Mouse (Mus musculus): ENCODE results near the gene Dxo. TPM values are rescaled to one million over a fixed set of nuclear protein-coding genes. Genes with fewer than 3 reads are reported as not detected.
"Not testable (repeated sequence)": the region's sequence is repeated elsewhere in the genome, so short reads cannot be mapped to it uniquely, and the experiment has no call there.

Dxo gene
- polyA plus RNA-seq, 1 experiment from 2014 or later, result 73.2 TPM

GRCm38 (mm10) chr17:34800781-34801305 lies 36.0 kb upstream of the Dxo start:
- 93% methylated on average over 16 of the region's 16 CpGs for WGBS
- not testable (repeated sequence) for H3K4me2 ChIP-seq (ENCODE audit: low read length); H3K4me3 ChIP-seq (ENCODE audit: low read depth, low read length); H3K4me1 ChIP-seq (ENCODE audit: control insufficient read depth, insufficient read depth, low read length); H3K9me3 ChIP-seq (replicated peaks; ENCODE audit: control insufficient read depth, low read length, poor library complexity, severe bottlenecking); H3K27me3 ChIP-seq (ENCODE audit: control insufficient read depth, insufficient read depth, low read depth, low read length); ATAC-seq; H3K36me3 ChIP-seq (ENCODE audit: control insufficient read depth, insufficient read depth, low read length); H3K27ac ChIP-seq (ENCODE audit: low read length); H3K9ac ChIP-seq (ENCODE audit: low read depth, low read length)

GRCm38 (mm10) chr17:34802756-34803155 lies 34.1 kb upstream of the Dxo start:
- H3K36me3 ChIP-seq (ENCODE audit: control insufficient read depth, insufficient read depth, low read length); H3K27ac ChIP-seq (ENCODE audit: low read length); H3K4me1 ChIP-seq (ENCODE audit: control insufficient read depth, insufficient read depth, low read length); ATAC-seq; H3K4me3 ChIP-seq (ENCODE audit: low read depth, low read length); H3K27me3 ChIP-seq (ENCODE audit: control insufficient read depth, insufficient read depth, low read depth, low read length); H3K9me3 ChIP-seq (replicated peaks; ENCODE audit: control insufficient read depth, low read length, poor library complexity, severe bottlenecking); H3K9ac ChIP-seq (ENCODE audit: low read depth, low read length); H3K4me2 ChIP-seq (ENCODE audit: low read length): not testable (repeated sequence)
- WGBS, result 92% methylated on average over 9 of the region's 9 CpGs

- 98% methylated on average over 6 of the region's 6 CpGs for WGBS
- H3K9me3 ChIP-seq (replicated peaks; ENCODE audit: control insufficient read depth, low read length, poor library complexity, severe bottlenecking); H3K27me3 ChIP-seq (ENCODE audit: control insufficient read depth, insufficient read depth, low read depth, low read length); ATAC-seq; H3K36me3 ChIP-seq (ENCODE audit: control insufficient read depth, insufficient read depth, low read length); H3K4me3 ChIP-seq (ENCODE audit: low read depth, low read length); H3K4me2 ChIP-seq (ENCODE audit: low read length); H3K27ac ChIP-seq (ENCODE audit: low read length); H3K9ac ChIP-seq (ENCODE audit: low read depth, low read length); H3K4me1 ChIP-seq (ENCODE audit: control insufficient read depth, insufficient read depth, low read length): not testable (repeated sequence)
These were observed 33.5 kb upstream of the Dxo start for GRCm38 (mm10) chr17:34803367-34803766.

- H3K9ac ChIP-seq (ENCODE audit: low read depth, low read length); H3K4me2 ChIP-seq (ENCODE audit: low read length); H3K4me3 ChIP-seq (ENCODE audit: low read depth, low read length); H3K36me3 ChIP-seq (ENCODE audit: control insufficient read depth, insufficient read depth, low read length); ATAC-seq; H3K27me3 ChIP-seq (ENCODE audit: control insufficient read depth, insufficient read depth, low read depth, low read length); H3K9me3 ChIP-seq (replicated peaks; ENCODE audit: control insufficient read depth, low read length, poor library complexity, severe bottlenecking); H3K4me1 ChIP-seq (ENCODE audit: control insufficient read depth, insufficient read depth, low read length); H3K27ac ChIP-seq (ENCODE audit: low read length): not testable (repeated sequence)
- 81% methylated on average over 3 of the region's 6 CpGs for WGBS
These were observed 32.5 kb upstream of the Dxo start, which contains the start of gene Cyp21a1 for GRCm38 (mm10) chr17:34804301-34804700. TSS of gene Cyp21a1 (minus strand) at chr17:34804561.

GRCm38 (mm10) chr17:34804871-34805562 lies 31.8 kb upstream of the Dxo start:
- H3K9me3 ChIP-seq (replicated peaks; ENCODE audit: control insufficient read depth, low read length, poor library complexity, severe bottlenecking), result no peaks in the 10 kb centered on the region
- WGBS, result 76% methylated on average over 6 of the region's 6 CpGs
- no peak for ATAC-seq
- no peaks in the 10 kb centered on the region for H3K27me3 ChIP-seq (ENCODE audit: control insufficient read depth, insufficient read depth, low read depth, low read length)
- H3K36me3 ChIP-seq (ENCODE audit: control insufficient read depth, insufficient read depth, low read length), result no peaks in the 10 kb centered on the region
- H3K4me2 ChIP-seq (ENCODE audit: low read length), result no peak overlapping the region
- H3K4me3 ChIP-seq (ENCODE audit: low read depth, low read length), result no peak overlapping the region
- H3K9ac ChIP-seq (ENCODE audit: low read depth, low read length), result no peak overlapping the region
- no peak overlapping the region for H3K27ac ChIP-seq (ENCODE audit: low read length)
- H3K4me1 ChIP-seq (ENCODE audit: control insufficient read depth, insufficient read depth, low read length), result no peaks in the 10 kb centered on the region

- Histone ChIP-seq H3K9me3 (replicated peaks; ENCODE audit: control insufficient read depth, low read length, poor library complexity, severe bottlenecking) (no peaks in the 10 kb centered on the region), H3K27me3 (ENCODE audit: control insufficient read depth, insufficient read depth, low read depth, low read length) (no peaks in the 10 kb centered on the region), H3K36me3 (ENCODE audit: control insufficient read depth, insufficient read depth, low read length) (no peaks in the 10 kb centered on the region), H3K4me3 (ENCODE audit: low read depth, low read length) (no peak overlapping the region), H3K27ac (ENCODE audit: low read length) (no peak overlapping the region), H3K9ac (ENCODE audit: low read depth, low read length) (no peak overlapping the region), H3K4me2 (ENCODE audit: low read length) (no peak overlapping the region), H3K4me1 (ENCODE audit: control insufficient read depth, insufficient read depth, low read length) (no peaks in the 10 kb centered on the region)
- ATAC-seq, result no peak
- 66% methylated on average over 3 of the region's 3 CpGs for WGBS
These were observed 29.6 kb upstream of the Dxo start for GRCm38 (mm10) chr17:34807176-34807575.

GRCm38 (mm10) chr17:34808599-34809205 lies 28.1 kb upstream of the Dxo start:
- no peak for ATAC-seq
- no peaks in the 10 kb centered on the region for H3K27me3 ChIP-seq (ENCODE audit: control insufficient read depth, insufficient read depth, low read depth, low read length)
- H3K4me3 ChIP-seq (ENCODE audit: low read depth, low read length), result no peak overlapping the region
- H3K9me3 ChIP-seq (replicated peaks; ENCODE audit: control insufficient read depth, low read length, poor library complexity, severe bottlenecking), result no peaks in the 10 kb centered on the region
- WGBS, result 84% methylated on average over 6 of the region's 6 CpGs
- H3K4me2 ChIP-seq (ENCODE audit: low read length), result no peak overlapping the region
- H3K27ac ChIP-seq (ENCODE audit: low read length), result no peak overlapping the region
- H3K9ac ChIP-seq (ENCODE audit: low read depth, low read length), result no peak overlapping the region
- no peaks in the 10 kb centered on the region for H3K36me3 ChIP-seq (ENCODE audit: control insufficient read depth, insufficient read depth, low read length)
- H3K4me1 ChIP-seq (ENCODE audit: control insufficient read depth, insufficient read depth, low read length), result no peaks in the 10 kb centered on the region

GRCm38 (mm10) chr17:34810411-34810810 lies 26.4 kb upstream of the Dxo start:
- H3K4me1 ChIP-seq (ENCODE audit: control insufficient read depth, insufficient read depth, low read length); H3K36me3 ChIP-seq (ENCODE audit: control insufficient read depth, insufficient read depth, low read length); H3K4me3 ChIP-seq (ENCODE audit: low read depth, low read length); H3K9me3 ChIP-seq (replicated peaks; ENCODE audit: control insufficient read depth, low read length, poor library complexity, severe bottlenecking); H3K4me2 ChIP-seq (ENCODE audit: low read length); H3K27me3 ChIP-seq (ENCODE audit: control insufficient read depth, insufficient read depth, low read depth, low read length); ATAC-seq; H3K27ac ChIP-seq (ENCODE audit: low read length); H3K9ac ChIP-seq (ENCODE audit: low read depth, low read length): not testable (repeated sequence)
- WGBS, result 92% methylated on average over 5 of the region's 5 CpGs

GRCm38 (mm10) chr17:34810811-34811210 lies 26.0 kb upstream of the Dxo start:
- ATAC-seq, result not testable (repeated sequence)

More at GRCm38 (mm10) chr17:34810811-34811210, 26.0 kb upstream of the Dxo start:
- H3K27ac ChIP-seq (ENCODE audit: low read length); H3K9ac ChIP-seq (ENCODE audit: low read depth, low read length); H3K4me1 ChIP-seq (ENCODE audit: control insufficient read depth, insufficient read depth, low read length); H3K36me3 ChIP-seq (ENCODE audit: control insufficient read depth, insufficient read depth, low read length); H3K4me2 ChIP-seq (ENCODE audit: low read length); H3K9me3 ChIP-seq (replicated peaks; ENCODE audit: control insufficient read depth, low read length, poor library complexity, severe bottlenecking); H3K27me3 ChIP-seq (ENCODE audit: control insufficient read depth, insufficient read depth, low read depth, low read length); H3K4me3 ChIP-seq (ENCODE audit: low read depth, low read length): not testable (repeated sequence)
- WGBS, result 81% methylated on average over 8 of the region's 8 CpGs

Measured in midbrain, embryonic 16.5 days (tissue).